Mouse (Mus musculus): ENCODE measurements at regions not wholly inside any gene's neighbourhood (a gene's known extent, or its start where the extent isn't known, plus 50 kb on each side); places are given as distances from the start of the nearest gene placed in this dataset.

DNA sequence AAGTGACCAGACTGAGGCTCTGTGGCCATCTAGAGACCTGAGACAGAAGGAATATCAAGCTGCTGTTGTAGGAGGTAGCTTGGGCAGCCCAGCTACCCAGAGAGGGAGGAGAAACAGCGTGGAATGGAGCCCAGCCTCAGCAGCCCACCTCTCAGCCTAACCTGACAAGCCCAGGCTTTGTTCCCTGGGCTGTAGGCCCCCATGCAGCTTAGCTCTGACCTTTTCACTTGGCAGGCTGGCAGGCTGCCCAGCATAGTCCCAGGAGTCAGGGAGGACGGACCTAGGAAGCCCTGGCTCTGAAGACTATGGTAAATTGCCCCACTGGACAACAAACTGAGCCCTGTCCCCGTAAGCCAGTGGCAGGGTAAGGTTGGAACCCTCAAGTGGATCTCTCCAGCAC, 141.8 kb upstream of the Csf3r start:
- DNase-seq (ENCODE audit: low spot score): no peak

GRCm38 (mm10) chr4:125890510-125890909, 133.8 kb upstream of the Csf3r start:
- DNase-seq (ENCODE audit: low spot score): no peak

- DNase-seq (ENCODE audit: low spot score): no peak
Observed at GRCm38 (mm10) chr4:125893139-125893538, 131.2 kb upstream of the Csf3r start.

DNA sequence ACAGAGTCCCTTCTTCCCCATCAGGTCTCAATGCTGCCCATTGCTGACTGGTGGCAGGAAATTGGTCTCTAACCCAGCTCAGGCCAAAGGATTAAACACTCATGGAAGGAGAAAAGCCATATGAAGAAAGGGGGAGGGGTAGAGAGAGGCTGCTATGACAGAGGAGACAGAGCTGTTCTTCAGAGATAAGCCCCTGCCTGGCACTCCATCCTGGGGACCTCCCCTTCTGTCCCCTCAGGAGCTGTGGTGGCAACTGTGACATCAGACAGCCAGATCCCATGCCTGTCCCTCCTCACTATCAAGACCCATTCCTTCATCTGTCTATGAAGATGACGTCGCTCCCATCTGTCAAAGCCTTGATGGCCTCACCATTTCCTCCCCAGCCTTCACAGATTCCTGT, 126.6 kb upstream of the Csf3r start:
- DNase-seq (ENCODE audit: low spot score): no peak

- DNase-seq (ENCODE audit: low spot score): no peak
Observed at GRCm38 (mm10) chr4:125898631-125899348, 125.6 kb upstream of the Csf3r start.

DNA sequence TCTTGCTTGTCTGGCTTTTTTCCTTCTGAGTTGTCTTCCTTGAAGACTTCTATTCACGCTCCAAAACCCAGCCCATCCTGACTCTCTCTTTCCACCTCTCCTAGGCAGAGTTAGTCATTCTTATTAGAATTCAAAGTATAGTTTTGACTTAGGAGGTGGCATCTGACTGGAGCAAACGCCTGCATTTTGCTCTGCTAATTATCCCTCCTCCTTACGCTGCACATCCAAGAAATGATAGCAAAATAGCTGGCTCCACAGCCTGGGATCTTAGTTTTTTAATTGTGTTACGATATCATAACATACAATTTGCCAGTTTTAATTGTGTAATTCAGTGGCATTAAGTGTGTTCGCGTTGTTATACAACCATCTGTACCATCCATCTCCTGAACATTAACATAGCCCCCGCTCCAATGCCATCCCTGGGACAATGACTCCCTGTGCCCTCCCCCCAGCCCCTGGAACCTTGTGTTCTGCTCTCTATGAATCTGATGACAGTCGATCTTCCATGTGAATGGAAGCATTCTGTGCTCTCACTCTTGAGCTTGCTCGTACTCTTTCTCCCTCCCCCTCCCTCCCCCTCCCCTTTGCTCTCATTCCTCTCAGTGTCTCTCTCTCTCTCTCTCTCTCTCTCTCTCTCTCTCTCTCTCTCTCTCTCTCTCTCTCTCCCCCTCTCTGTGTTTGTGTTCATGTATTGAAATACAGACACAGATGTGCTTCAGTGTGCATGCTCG, 122.6 kb upstream of the Csf3r start:
- no peak for DNase-seq (ENCODE audit: low spot score)

GRCm38 (mm10) chr4:125906296-125906695, 118.1 kb upstream of the Csf3r start:
- no peak for DNase-seq (ENCODE audit: low spot score)

GRCm38 (mm10) chr4:125908901-125909300, 115.4 kb upstream of the Csf3r start:
- DNase-seq (ENCODE audit: low spot score): no peak

- DNase-seq (ENCODE audit: low spot score): no peak
Observed at GRCm38 (mm10) chr4:125911541-125912270, 112.6 kb upstream of the Csf3r start.

DNA sequence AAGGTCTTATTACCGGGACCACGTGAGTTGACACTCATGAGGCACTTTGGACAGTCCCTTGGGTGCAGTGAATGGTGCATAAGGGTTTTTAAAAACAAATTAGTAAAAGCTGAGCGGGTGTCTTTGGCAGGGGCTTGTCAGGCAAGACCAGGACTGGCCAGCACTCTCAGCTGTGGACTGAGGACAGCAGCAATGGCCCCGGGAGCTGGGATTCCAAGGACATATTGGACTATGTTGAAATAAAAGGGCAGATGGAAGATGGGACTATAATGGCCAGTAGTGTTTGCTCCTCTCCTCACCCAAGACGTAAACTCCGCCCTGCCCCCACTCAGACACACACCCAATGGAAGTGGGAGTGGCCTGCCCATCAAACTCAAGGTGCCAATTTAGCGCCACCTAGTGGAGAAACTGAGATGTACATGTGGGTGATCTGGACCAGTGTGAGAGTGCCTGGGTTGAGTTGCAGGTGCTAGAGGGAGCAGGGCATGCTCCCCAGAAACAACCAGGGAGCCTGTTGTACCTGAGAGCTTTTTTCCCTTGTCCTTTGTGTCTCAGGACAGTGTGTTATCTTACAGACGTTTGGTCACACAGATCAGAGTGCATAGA, 111.8 kb upstream of the Csf3r start:
- DNase-seq (ENCODE audit: low spot score): peak; percentile 7

DNA sequence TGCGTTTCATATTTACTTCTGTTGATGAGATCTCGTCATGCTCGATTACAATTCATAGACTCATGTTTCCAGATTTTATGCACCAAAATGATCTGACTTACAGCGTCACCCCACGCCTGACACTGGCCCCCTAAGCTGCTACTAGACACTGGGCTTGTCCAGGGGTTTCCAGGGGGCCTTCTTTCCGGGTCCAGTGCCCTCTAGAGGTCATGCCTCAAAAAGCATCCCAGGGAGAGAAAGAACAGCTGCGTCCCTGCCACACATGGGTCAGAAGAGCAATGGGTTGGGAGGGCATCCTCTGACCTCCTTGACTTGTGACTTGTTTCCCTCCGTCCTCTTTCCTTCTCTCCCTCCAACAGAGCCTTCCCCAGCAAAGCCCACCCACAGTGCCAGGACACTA, 109.2 kb upstream of the Csf3r start:
- DNase-seq (ENCODE audit: low spot score): no peak

DNA sequence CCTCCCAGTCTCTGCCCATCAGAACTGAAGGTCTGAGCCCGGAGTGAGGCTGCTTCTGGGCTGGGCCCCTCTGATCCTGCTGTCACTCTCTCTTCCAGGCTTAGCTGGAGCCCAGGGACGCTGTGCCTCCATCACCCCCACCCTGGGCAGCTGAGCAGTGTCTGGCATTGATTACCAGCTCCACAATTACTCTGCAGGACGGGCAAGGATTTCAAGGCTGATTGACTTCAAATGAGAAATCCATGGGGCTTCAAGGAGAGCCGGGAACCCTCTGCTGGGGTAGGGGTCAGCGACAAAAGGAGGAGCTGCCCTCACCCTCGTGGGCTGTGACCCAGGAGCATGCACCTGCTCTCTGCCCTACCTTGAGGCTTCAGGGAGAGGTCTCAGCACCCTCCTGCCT, 107.1 kb upstream of the Csf3r start:
- no peak for DNase-seq (ENCODE audit: low spot score)

GRCm38 (mm10) chr4:125921550-125922316, 102.6 kb upstream of the Csf3r start:
- no peak for DNase-seq (ENCODE audit: low spot score)

DNA sequence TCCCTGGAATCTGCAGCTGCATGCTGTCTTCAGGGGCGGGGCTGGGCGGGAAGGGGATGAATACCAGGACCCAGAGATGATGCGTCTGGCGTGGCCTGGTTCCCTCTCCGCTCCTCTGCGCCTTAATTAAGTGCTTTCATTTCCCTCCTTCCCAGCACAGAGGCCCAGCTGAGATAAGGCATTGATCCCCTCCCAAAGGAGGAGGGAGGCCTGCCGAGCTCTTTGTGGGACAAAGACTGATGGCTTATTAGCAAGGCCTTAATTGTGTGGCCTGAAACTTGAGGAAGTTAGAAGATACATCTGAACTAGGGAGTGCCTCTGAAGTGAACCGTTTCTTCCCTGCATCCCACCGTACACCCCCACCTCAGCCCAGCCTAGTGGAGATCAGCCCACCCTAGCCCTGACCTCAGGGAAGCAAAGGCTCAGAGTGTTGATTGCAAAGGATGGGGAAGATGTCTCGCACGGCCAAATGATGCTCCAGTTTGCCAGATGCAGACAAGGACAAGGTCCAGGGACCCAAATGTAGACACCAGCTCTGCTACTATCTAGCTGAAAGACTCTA, 102.0 kb upstream of the Csf3r start:
- no peak for DNase-seq (ENCODE audit: low spot score)

GRCm38 (mm10) chr4:125923225-125923624, 101.1 kb upstream of the Csf3r start:
- no peak for DNase-seq (ENCODE audit: low spot score)

- DNase-seq (ENCODE audit: low spot score): no peak
Observed at GRCm38 (mm10) chr4:125928196-125928595, 96.2 kb upstream of the Csf3r start.

DNA sequence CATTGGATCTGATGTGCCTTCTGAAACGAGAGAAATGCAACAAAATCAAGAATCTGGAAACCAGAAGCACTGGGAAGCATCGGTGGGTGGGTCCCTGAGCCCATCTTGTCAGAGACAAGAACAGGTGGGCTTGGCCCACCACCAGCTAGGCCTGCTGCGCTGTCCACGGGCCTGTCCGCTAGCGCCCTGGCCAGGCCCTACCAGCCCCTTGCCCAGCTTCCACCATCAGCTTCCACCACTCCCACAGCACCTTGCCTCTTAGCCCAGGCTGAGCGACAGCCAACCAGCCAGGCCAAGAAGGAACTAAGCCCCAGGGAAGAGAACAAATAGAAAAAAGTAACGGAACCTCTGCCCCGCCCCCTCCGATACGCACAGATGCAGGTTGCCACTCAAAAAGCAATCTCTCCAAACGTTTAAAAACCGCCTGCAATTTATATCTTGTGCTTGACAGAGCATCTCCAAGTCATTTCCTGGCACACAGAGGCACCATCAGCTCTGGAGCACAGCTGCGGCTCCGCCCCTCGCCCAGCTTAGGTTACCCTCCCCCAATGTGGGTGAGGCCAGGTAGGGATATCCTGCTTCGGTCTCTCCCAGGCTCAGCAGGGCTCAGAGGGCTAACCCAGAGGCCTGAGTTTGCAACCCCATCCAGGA, 95.1 kb upstream of the Csf3r start:
- DNase-seq (ENCODE audit: low spot score): no peak

- DNase-seq (ENCODE audit: low spot score): no peak
Observed at GRCm38 (mm10) chr4:125930764-125931163, 93.6 kb upstream of the Csf3r start.

DNA sequence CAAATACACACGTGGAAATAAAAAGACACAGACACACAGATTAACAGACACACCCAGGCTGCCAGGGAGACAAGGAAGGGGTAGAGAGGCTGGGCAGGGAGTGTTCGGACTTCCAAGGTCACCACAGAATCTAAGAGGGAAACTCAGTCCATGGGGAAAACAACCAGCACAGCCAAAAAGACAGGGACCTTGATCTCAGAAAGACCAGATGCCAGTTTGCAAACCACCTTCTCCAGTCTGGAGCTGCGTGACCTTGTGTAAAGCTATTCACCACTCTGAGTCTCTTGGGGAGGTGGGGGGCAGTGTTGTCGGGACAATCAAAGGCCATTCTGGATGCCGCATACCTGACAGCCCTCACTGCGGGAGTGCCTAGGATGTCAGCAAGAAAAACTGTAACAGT, 93.0 kb upstream of the Csf3r start:
- no peak for DNase-seq (ENCODE audit: low spot score)

DNA sequence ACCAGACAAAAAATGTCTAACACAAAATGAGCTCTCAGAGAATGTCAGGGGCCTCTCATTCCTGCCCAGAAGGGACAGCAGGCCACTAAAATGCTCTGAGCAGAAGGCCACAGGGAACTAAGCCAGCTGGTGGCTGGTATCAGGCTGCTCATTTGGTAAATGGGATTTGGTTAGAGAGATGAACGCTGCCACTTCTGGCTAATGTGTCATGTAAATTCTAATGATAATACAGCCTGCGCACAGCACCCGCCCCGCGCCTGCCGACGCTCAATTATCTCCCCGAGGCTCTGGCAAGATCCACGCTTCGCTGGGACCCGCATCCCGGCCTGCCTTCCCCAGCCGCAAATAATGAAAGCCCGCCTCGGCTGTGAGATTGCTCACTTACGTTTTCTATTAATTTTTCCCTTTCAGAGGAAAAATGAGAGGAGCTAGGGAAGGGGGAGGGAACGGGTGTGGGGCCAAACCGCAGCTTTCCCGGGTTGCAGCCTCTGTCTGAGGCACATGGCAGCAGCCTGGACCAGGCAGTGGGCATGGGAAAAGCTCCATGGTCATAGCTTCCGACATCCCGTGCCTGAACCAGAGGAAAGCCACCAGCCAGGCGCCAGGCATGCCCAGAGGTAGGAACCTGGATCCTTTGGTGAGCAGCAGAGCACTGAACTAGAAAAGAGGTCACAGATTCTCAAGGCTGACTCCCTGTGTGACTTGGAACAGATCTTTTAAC, 92.2 kb upstream of the Csf3r start:
- no peak for DNase-seq (ENCODE audit: low spot score)
